Mouse (Mus musculus) limb, embryonic 12.5 days (tissue): ENCODE results near the gene Ppp2r3c. TPM values are rescaled to one million over a fixed set of nuclear protein-coding genes. Genes with fewer than 3 reads are reported as not detected.
"Not testable (repeated sequence)": the region's sequence is repeated elsewhere in the genome, so short reads cannot be mapped to it uniquely, and the experiment has no call there.

ENCODE experiments used
- ATAC-seq: fragments of 200-750 bp; cut with Nextera tagmentation; 2 replicates; pipeline ENCODE4 v1.8.0; 2017; ENCODE audit warnings: low read depth, moderate TSS enrichment; ENCODE audit not compliant: insufficient number of reproducible peaks, insufficient read depth, low FRiP score, low TSS enrichment
- H3K27ac ChIP-seq: fragments of 300-500 bp; sonication (generic); 2 replicates; pipeline ENCODE4 v1.5.1; 2016; ENCODE audit warnings: mild to moderate bottlenecking, moderate library complexity
- H3K27me3 ChIP-seq: fragments of 300-500 bp; sonication (generic); 2 replicates; pipeline ENCODE4 v1.6.1; 2016; ENCODE audit warnings: mild to moderate bottlenecking, moderate library complexity
- H3K36me3 ChIP-seq: fragments of 300-500 bp; sonication (generic); 2 replicates; pipeline ENCODE4 v1.6.1; 2016; ENCODE audit warnings: mild to moderate bottlenecking, moderate library complexity
- H3K4me1 ChIP-seq: fragments of 300-500 bp; sonication (generic); replicated peaks from 2 replicates; pipeline ENCODE4 v1.6.1; 2016
- H3K4me2 ChIP-seq: fragments of 300-500 bp; sonication (generic); 2 replicates; pipeline ENCODE4 v1.6.1; 2016; ENCODE audit warnings: mild to moderate bottlenecking, moderate library complexity
- H3K4me3 ChIP-seq: fragments of 300-500 bp; sonication (generic); replicated peaks from 2 replicates; pipeline ENCODE4 v1.5.1; 2016; ENCODE audit warnings: mild to moderate bottlenecking
- H3K9ac ChIP-seq: fragments of 300-500 bp; sonication (generic); replicated peaks from 2 replicates; pipeline ENCODE4 v1.6.1; 2016; ENCODE audit warnings: mild to moderate bottlenecking, moderate library complexity
- H3K9me3 ChIP-seq: fragments of 300-500 bp; sonication (generic); 2 replicates; pipeline ENCODE4 v1.6.1; 2016; ENCODE audit warnings: mild to moderate bottlenecking, moderate library complexity
- WGBS: fragments of 180-500 bp; shearing (Covaris S2); methylation state at CpG from one replicate; pipeline ENCODE4 v1.1.7; 2016; 5-methylcytosine and 5-hydroxymethylcytosine counted together
- polyA plus RNA-seq: library from polyadenylated mRNA; unstranded; fragments of >200 nt; fragmentation: Nextera tagmentation; extraction: Ambion mirVana; gene quantifications from 2 replicates; pipeline ENCODE4 v1.2.1, GENCODE M21; 2016

Gene Ppp2r3c
- polyA plus RNA-seq, 1 experiment from 2014 or later = 24.9 TPM

- Histone ChIP-seq H3K4me3 (no peak overlapping the region), H3K9ac (no peak overlapping the region), H3K36me3 (peaks cover 29% of the 10 kb centered on the region), H3K9me3 (no peaks in the 10 kb centered on the region), H3K27ac (no peak overlapping the region), H3K4me1 (no peaks in the 10 kb centered on the region), H3K4me2 (no peak overlapping the region), H3K27me3 (no peaks in the 10 kb centered on the region)
- no peak for ATAC-seq
- WGBS = 87% methylated on average over 5 of the region's 5 CpGs
Measured at GRCm38 (mm10) chr12:55313901-55314300, 11.1 kb upstream of the Ppp2r3c start.

GRCm38 (mm10) chr12:55311841-55312240 is 9.0 kb upstream of the Ppp2r3c start:
- peaks cover 29% of the 10 kb centered on the region for H3K36me3 ChIP-seq
- 85% methylated on average over 7 of the region's 7 CpGs for WGBS

GRCm38 (mm10) chr12:55309501-55309900 is 6.7 kb upstream of the Ppp2r3c start:
- H3K4me2 ChIP-seq = no peak overlapping the region
- no peaks in the 10 kb centered on the region for H3K4me1 ChIP-seq
- H3K9ac ChIP-seq = no peak overlapping the region
- 75% methylated on average over 8 of the region's 8 CpGs for WGBS
- peak; percentile 47; the same call in 1 of the 2 replicates for ATAC-seq
- H3K27me3 ChIP-seq = no peaks in the 10 kb centered on the region
- 0 out of 2 replicates have a peak, but pooled peaks cover 3% of the 10 kb centered on the region for H3K9me3 ChIP-seq
- H3K4me3 ChIP-seq = no peak overlapping the region
- peaks cover 35% of the 10 kb centered on the region for H3K36me3 ChIP-seq
- no peak overlapping the region for H3K27ac ChIP-seq

More at GRCm38 (mm10) chr12:55311841-55312240, 9.0 kb upstream of the Ppp2r3c start:
- no peak overlapping the region for H3K4me2 ChIP-seq
- no peak overlapping the region for H3K27ac ChIP-seq
- H3K4me3 ChIP-seq = no peak overlapping the region
- H3K4me1 ChIP-seq = no peaks in the 10 kb centered on the region
- ATAC-seq = no peak
- no peak overlapping the region for H3K9ac ChIP-seq
- H3K27me3 ChIP-seq = no peaks in the 10 kb centered on the region
- no peaks in the 10 kb centered on the region for H3K9me3 ChIP-seq

DNA sequence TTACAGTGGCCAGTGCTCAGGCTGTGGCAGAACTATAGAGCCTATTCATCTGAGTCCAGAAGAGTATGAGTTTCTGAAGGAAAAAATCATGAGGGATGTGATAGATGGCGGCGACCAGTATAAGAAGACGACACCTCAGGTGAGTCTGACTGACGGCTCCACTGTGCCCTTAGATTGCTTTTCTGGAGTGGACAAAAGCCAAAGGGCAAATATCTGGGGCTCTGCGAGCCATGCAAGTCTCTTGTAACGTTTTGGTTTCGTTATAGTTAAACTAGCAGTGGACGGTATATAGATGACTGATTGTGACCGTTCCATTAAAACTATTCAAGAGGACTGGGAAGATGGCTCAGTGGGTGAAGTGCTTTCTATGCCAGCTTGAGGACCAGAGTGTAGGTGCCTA is 5.9 kb upstream of the Ppp2r3c start:
- ATAC-seq = no peak
- Histone ChIP-seq H3K4me1 (peaks cover 5% of the 10 kb centered on the region; the same call in 1 of the 2 replicates), H3K27ac (no peak overlapping the region), H3K4me3 (no peak overlapping the region), H3K9me3 (0 out of 2 replicates have a peak, but pooled peaks cover 3% of the 10 kb centered on the region), H3K9ac (no peak overlapping the region), H3K36me3 (peaks cover 32% of the 10 kb centered on the region), H3K4me2 (no peak overlapping the region), H3K27me3 (no peaks in the 10 kb centered on the region)
- WGBS = 92% methylated on average over 9 of the region's 9 CpGs

DNA sequence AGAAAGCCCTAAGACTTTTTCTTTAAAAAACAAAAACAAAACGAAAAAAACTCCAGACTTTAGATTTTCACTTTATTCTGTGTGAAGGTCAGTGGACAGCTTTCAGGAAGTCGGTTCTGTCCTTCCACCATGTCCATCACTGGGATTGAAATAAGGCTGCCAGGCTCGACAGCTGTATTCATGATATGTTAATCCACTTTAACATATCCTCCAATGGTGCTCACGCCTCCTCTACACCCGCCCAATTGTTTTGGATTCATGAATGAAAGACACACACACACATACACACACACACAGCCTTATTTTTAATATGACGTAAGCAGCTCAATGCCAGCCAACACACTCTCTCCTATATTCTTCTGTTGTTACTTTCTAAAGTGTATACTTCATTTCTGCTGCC is 4.8 kb upstream of the Ppp2r3c start:
- H3K4me3 ChIP-seq = no peak overlapping the region

DNA sequence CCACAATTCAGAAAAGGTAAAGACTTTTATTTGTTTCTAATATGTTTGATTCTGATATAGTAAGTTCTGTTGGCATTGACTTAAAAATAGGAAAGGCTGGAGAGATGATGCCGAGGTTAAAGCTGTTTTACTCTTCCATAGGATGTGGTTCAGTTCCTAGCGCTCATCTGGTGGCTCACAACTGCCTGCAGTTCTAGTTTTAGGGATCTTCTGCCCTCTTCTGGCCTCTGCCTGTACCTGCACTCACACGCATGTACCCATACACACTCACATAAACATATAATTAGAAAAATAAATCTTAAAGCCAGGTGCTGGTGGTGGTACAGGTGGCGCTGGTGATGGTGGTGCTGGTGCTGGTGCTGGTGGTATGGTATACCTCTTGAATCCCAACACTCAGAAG is 3.6 kb upstream of the Ppp2r3c start:
- ATAC-seq = no peak
- Histone ChIP-seq H3K9me3 (0 out of 2 replicates have a peak, but pooled peaks cover 3% of the 10 kb centered on the region), H3K4me1 (peaks cover 13% of the 10 kb centered on the region), H3K36me3 (peaks cover 29% of the 10 kb centered on the region), H3K4me3 (no peak overlapping the region), H3K4me2 (no peak overlapping the region), H3K27me3 (no peaks in the 10 kb centered on the region), H3K27ac (no peak overlapping the region), H3K9ac (no peak overlapping the region)
- WGBS = 90% methylated on average over 4 of the region's 4 CpGs

More for the DNA sequence above, 4.8 kb upstream of the Ppp2r3c start:
- Histone ChIP-seq H3K9ac (no peak overlapping the region), H3K4me1 (peaks cover 8% of the 10 kb centered on the region; the same call in 1 of the 2 replicates), H3K27ac (no peak overlapping the region), H3K36me3 (peaks cover 29% of the 10 kb centered on the region), H3K9me3 (0 out of 2 replicates have a peak, but pooled peaks cover 3% of the 10 kb centered on the region), H3K4me2 (no peak overlapping the region), H3K27me3 (no peaks in the 10 kb centered on the region)
- WGBS = 86% methylated on average over 6 of the region's 6 CpGs
- ATAC-seq = no peak

- Histone ChIP-seq H3K9ac (peak overlapping the region; percentile 73), H3K27me3 (no peaks in the 10 kb centered on the region), H3K27ac (peak overlapping the region; percentile 95), H3K36me3 (peaks cover 29% of the 10 kb centered on the region), H3K4me3 (peak overlapping the region; percentile 50), H3K9me3 (0 out of 2 replicates have a peak, but pooled peaks cover 3% of the 10 kb centered on the region), H3K4me1 (peaks cover 29% of the 10 kb centered on the region), H3K4me2 (peak overlapping the region; percentile 69)
- ATAC-seq = no peak
- 51% methylated on average over 11 of the region's 11 CpGs for WGBS
Measured at GRCm38 (mm10) chr12:55301472-55302300, 1.1 kb downstream of the Ppp2r3c start.

DNA sequence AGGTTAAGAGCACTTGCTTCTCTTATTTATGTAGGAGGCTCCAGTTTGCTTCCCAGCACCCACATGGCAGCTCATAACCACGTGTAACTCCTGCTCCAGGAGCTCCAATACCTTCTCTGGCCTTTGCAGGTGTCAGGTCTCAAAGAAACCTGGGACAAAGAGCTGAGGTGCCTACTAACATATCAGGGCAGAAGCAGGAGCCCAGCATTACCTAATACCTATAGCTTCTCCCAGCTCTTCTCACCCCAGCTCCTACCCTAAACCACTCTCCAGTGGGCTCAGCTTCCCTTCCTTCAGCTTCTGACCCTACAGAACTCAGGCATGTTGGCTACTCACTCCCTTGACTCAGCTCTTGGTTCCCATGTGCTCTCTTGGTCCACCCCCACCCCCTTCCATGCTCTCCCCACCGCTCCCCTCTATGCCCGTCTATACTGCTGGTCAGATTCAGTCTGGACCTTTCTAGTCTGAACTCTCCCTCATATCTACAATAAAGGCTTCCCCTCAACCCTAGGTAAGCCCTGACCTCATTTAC is 1.9 kb downstream of the Ppp2r3c start:
- H3K9me3 ChIP-seq = no peaks in the 10 kb centered on the region
- H3K4me3 ChIP-seq = peak overlapping the region; percentile 50
- H3K27ac ChIP-seq = no peak overlapping the region
- ATAC-seq = no peak
- no peak overlapping the region for H3K9ac ChIP-seq
- H3K27me3 ChIP-seq = no peaks in the 10 kb centered on the region
- peak overlapping the region; percentile 69 for H3K4me2 ChIP-seq
- 85% methylated on average over 3 of the region's 3 CpGs for WGBS
- H3K4me1 ChIP-seq = peaks cover 29% of the 10 kb centered on the region
- peaks cover 30% of the 10 kb centered on the region for H3K36me3 ChIP-seq

DNA sequence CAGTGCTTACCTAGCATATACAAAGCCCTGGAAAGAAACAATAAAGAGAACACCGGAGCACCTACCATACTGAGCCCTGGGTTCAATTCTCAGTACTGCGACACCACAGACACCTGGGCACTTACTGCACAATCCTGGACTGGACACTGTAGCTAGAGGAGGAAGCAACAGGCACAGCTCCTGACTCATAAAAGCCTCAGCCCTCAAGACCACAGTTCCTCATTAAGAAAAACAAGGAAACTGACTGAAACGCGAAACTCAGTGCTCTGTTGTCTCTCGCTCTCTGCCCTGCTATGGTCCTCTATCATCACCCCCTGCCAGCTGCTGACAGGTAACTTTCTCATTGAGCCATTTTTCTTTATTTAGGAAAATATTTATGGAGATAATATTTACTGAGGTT is 3.5 kb downstream of the Ppp2r3c start, which contains the start of gene 1110008L16Rik:
TSS of gene 1110008L16Rik (plus strand) at position 242 of the 400 bp plus-strand sequence.
- H3K27ac ChIP-seq = no peak within 1 kb of the TSS
- no peak within 1 kb of the TSS for H3K4me2 ChIP-seq
- H3K36me3 ChIP-seq = peaks cover 37% of the 10 kb centered on the region
- no peak within 1 kb of the TSS for H3K9ac ChIP-seq
- no peak within 1 kb of the TSS for H3K4me3 ChIP-seq
- no peak for ATAC-seq
- peaks cover 29% of the 10 kb centered on the region for H3K4me1 ChIP-seq
- H3K9me3 ChIP-seq = no peaks in the 10 kb centered on the region
- 82% methylated on average over 5 of the region's 5 CpGs for WGBS
- H3K27me3 ChIP-seq = no peaks in the 10 kb centered on the region

DNA sequence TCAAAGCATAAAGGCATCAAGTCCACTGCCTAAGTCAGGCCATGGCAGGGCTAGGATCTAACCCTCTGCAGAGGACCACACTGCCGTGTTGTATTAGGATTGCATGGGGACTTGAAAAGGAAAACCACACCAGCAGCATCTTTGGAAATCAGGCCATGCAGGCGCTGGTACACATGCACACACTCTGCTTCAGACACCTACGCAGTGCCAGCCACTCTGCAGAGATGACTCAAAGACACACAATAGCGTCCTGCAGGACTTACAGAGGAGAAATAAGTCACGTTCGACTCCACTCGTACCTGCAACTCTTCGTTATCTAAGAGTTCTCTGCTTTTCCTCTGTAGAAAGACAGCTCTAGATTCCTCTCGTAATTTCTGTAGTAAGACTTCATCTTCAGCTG is 4.7 kb downstream of the Ppp2r3c start:
- peaks cover 22% of the 10 kb centered on the region for H3K4me1 ChIP-seq

GRCm38 (mm10) chr12:55277583-55277982 is 25.2 kb downstream of the Ppp2r3c start:
- ATAC-seq, H3K9me3 ChIP-seq, H3K36me3 ChIP-seq, H3K4me3 ChIP-seq, H3K4me1 ChIP-seq, H3K9ac ChIP-seq, H3K27ac ChIP-seq, H3K4me2 ChIP-seq, H3K27me3 ChIP-seq: not testable (repeated sequence)
- whole genome bisulfite sequencing = 87% methylated on average over 4 of the region's 6 CpGs

More for the DNA sequence above, 4.7 kb downstream of the Ppp2r3c start:
- Histone ChIP-seq H3K4me2 (no peak overlapping the region), H3K4me3 (no peak overlapping the region), H3K27ac (no peak overlapping the region), H3K9me3 (no peaks in the 10 kb centered on the region), H3K27me3 (no peaks in the 10 kb centered on the region), H3K9ac (no peak overlapping the region), H3K36me3 (peaks cover 48% of the 10 kb centered on the region)
- WGBS = 94% methylated on average over 9 of the region's 9 CpGs
- ATAC-seq = no peak
